Mouse (Mus musculus) ES-E14 (cell line): ENCODE measurements around the gene Armc6. TPM values are rescaled to one million over a fixed set of nuclear protein-coding genes. Genes with fewer than 3 reads are reported as not detected.
"Not testable (repeated sequence)": the region's sequence is repeated elsewhere in the genome, so short reads cannot be mapped to it uniquely, and the experiment has no call there.

ENCODE experiments used
- DNase-seq: peaks from one replicate; pipeline ENCODE4 v3.0.0-alpha.2; 2013; ENCODE audit warnings: low read depth, low spot score
- H3K27ac ChIP-seq: 2 replicates; pipeline ENCODE4 v1.5.1; 2012; ENCODE audit warnings: low read depth, mild to moderate bottlenecking, low read length, moderate library complexity, mixed read lengths; ENCODE audit not compliant: poor library complexity, insufficient read depth, severe bottlenecking
- H3K36me3 ChIP-seq: 2 replicates; pipeline ENCODE4 v1.6.1; 2012; ENCODE audit warnings: mild to moderate bottlenecking, low read length, moderate library complexity, mixed read lengths; ENCODE audit not compliant: control insufficient read depth, poor library complexity, insufficient read depth, severe bottlenecking
- H3K4me1 ChIP-seq, 2 experiments: fragments of 150-350 bp in 1 of 2; sonication (generic) in 1 of 2; 2 replicates each; pipeline ENCODE4 v1.6.1; 2012; ENCODE audit warnings: low read length in 2 of 2, mild to moderate bottlenecking in 1 of 2, mixed read lengths in 1 of 2; ENCODE audit not compliant: control insufficient read depth in 2 of 2, insufficient read depth in 2 of 2, poor library complexity in 1 of 2
- H3K4me3 ChIP-seq, 2 experiments: fragments of 150-350 bp in 1 of 2; sonication (generic) in 1 of 2; 2 replicates each; pipeline ENCODE4 v1.5.1; 2012; ENCODE audit warnings: low read length in 2 of 2, low read depth in 1 of 2, mild to moderate bottlenecking in 1 of 2, mixed read lengths in 1 of 2; ENCODE audit not compliant: insufficient read depth in 1 of 2, poor library complexity in 1 of 2, severe bottlenecking in 1 of 2
- H3K9ac ChIP-seq: 2 replicates; pipeline ENCODE4 v1.6.1; 2012; ENCODE audit warnings: low read depth, mild to moderate bottlenecking, low read length, mixed read lengths; ENCODE audit not compliant: poor library complexity, insufficient read depth, severe bottlenecking
- H3K9me3 ChIP-seq: fragments of 150-350 bp; sonication (generic); 2 replicates; pipeline ENCODE4 v1.6.1; 2012; ENCODE audit warnings: low read depth, mild to moderate bottlenecking, low read length; ENCODE audit not compliant: control insufficient read depth, insufficient read depth
- CHD2 ChIP-seq: IDR thresholded peaks from 2 replicates; pipeline ENCODE4 v1.6.1; 2014; ENCODE audit warnings: mild to moderate bottlenecking, low read depth, low read length, inconsistent platforms
- HCFC1 ChIP-seq: IDR thresholded peaks from 2 replicates; pipeline ENCODE4 v1.6.1; 2012; ENCODE audit warnings: low read length, inconsistent platforms, borderline replicate concordance; ENCODE audit not compliant: insufficient read depth
- MAFK ChIP-seq: IDR thresholded peaks from 2 replicates; pipeline ENCODE4 v1.6.1; 2014; ENCODE audit warnings: mild to moderate bottlenecking, low read depth, low read length, inconsistent platforms; ENCODE audit not compliant: insufficient read depth
- ZC3H11A ChIP-seq: IDR thresholded peaks from 2 replicates; pipeline ENCODE4 v1.6.1; 2012; ENCODE audit warnings: low read depth, mild to moderate bottlenecking, inconsistent platforms, low read length, borderline replicate concordance
- ZNF384 ChIP-seq: IDR thresholded peaks from 2 replicates; pipeline ENCODE4 v1.6.1; 2012; ENCODE audit warnings: low read depth, low read length, inconsistent platforms
- in situ Hi-C, 2 experiments: fragments of 600-800 bp; cut with MboI; formaldehyde crosslinking; loops; one replicate each; pipeline ENCODE4 v1.15.1; 2025; ENCODE audit warnings: low sequenced_read_pairs in 2 of 2, inconsistent platforms in 1 of 2; ENCODE audit not compliant: unreplicated experiment in 2 of 2
- total RNA-seq: library from RNA; depleted of rRNA; stranded (reverse); fragments of 300-350 nt; gene quantifications from 2 replicates; pipeline ENCODE4 v1.2.3, GENCODE M21; 2012

Armc6 gene
- total RNA-seq, 1 experiment = 61.8 TPM

DNA sequence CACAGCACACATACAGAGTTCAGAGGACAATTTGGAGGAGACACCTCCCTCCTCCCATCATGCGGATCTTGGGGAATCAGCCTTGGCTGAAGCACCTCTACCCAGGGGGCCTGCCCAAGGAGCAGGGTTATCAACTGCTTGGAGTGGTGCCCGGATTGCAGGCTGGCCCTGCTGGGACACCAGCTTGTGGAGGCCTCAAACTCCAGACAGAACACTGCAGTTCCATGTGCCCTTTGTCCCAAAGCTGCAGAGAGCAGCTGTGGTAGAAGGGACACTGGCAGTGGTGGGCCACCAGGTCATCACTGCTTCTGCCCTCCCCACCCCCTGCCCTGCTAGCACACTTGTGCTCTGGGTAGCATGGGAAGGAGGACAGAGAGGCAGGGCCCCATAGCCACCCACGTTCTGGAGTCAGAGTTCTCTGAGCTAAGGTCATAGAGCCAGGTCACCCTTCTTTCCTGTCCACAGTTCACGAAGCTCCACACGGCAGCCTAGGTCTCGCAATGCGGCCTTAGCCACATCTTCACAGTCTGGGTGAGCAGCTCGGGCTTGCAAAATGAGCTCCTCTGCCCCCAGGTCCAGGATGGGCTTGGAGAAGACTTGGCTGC lies 13.9 kb downstream of the Armc6 start:
- DNase-seq = no peak
- Histone ChIP-seq H3K36me3 (peaks cover 21% of the 10 kb centered on the region; the same call in 1 of the 2 replicates), H3K27ac (no peak overlapping the region), H3K9me3 (no peaks in the 10 kb centered on the region), H3K4me1 (peaks cover 0 to 5% of the 10 kb centered on the region in 2 experiments; a peak in 1 of 4 replicates), H3K4me3 (no peak overlapping the region), H3K9ac (no peak overlapping the region)
- TF ChIP-seq ZC3H11A (no peak), ZNF384 (no peak), HCFC1 (no peak), CHD2 (no peak), MAFK (no peak)
- in situ Hi-C loops = no loop called here

DNA sequence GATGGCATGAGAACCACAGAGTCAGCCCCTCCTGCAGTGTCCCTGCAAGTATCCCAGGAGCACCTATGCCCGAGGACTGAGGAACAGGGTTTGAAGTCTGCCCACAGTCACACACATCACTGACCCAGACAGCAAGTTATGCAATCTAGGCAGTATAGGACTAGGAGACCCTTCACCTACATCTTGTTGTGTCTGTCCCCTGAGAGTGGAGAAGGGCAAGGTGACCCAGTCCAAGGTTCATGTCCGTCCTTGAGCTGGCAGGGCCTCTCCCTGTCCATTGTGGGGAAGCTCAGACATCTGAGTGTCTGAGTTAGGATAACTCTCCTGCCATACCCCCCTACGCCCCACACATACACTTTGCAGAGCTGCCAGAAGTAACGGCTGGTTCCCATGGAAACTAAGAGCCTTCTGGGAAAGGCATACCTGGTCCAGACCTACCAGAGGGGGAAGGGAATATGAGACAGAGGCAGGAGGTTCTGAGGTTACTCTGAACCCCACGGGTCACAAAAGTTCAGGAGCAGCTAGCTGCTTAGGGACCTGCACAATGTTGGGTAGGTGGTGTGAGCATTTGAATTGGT lies 15.1 kb downstream of the Armc6 start:
- in situ Hi-C loops = no loop called here

DNA sequence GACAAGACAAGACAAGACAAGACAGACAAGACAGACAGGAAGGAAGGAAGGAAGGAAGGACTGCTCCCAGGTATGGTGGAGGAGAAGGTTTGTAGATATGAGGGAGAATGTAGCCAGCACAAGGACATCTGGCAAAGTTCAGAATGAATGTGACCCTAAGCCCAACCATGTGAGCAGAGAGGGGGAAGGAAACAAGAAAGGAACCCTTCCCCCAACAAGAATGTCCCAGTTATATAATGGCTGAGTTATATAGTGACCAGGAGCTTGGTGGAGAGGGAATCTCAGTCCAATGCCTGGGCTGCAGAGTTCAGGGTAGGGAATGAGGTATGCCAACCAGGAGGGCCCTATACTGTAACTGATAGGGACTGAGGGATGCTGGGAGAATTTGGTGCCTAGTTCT lies 16.8 kb downstream of the Armc6 start:
- H3K9me3 ChIP-seq = no peaks in the 10 kb centered on the region
- in situ Hi-C loops = no loop called here
- no peak for DNase-seq
- H3K4me1 ChIP-seq = peaks cover 2 to 5% of the 10 kb centered on the region in 2 experiments; a peak in 1 of 4 replicates
- no peak overlapping the region for H3K4me3 ChIP-seq
- TF ChIP-seq ZNF384 = no peak
- TF ChIP-seq ZC3H11A = no peak
- no peak for TF ChIP-seq HCFC1
- TF ChIP-seq MAFK = no peak
- no peak for TF ChIP-seq CHD2
- no peak overlapping the region for H3K27ac ChIP-seq
- H3K36me3 ChIP-seq = peaks cover 12% of the 10 kb centered on the region; the same call in 1 of the 2 replicates
- no peak overlapping the region for H3K9ac ChIP-seq

More for the DNA sequence above, 15.1 kb downstream of the Armc6 start:
- no peak for TF ChIP-seq MAFK
- TF ChIP-seq HCFC1 = no peak
- no peak for TF ChIP-seq ZC3H11A
- no peak for TF ChIP-seq ZNF384
- no peak for TF ChIP-seq CHD2
- Histone ChIP-seq H3K27ac (no peak overlapping the region), H3K9me3 (no peaks in the 10 kb centered on the region), H3K4me1 (peaks cover 0 to 5% of the 10 kb centered on the region in 2 experiments; a peak in 1 of 4 replicates), H3K4me3 (no peak overlapping the region), H3K36me3 (peaks cover 15% of the 10 kb centered on the region; the same call in 1 of the 2 replicates), H3K9ac (no peak overlapping the region)
- no peak for DNase-seq

DNA sequence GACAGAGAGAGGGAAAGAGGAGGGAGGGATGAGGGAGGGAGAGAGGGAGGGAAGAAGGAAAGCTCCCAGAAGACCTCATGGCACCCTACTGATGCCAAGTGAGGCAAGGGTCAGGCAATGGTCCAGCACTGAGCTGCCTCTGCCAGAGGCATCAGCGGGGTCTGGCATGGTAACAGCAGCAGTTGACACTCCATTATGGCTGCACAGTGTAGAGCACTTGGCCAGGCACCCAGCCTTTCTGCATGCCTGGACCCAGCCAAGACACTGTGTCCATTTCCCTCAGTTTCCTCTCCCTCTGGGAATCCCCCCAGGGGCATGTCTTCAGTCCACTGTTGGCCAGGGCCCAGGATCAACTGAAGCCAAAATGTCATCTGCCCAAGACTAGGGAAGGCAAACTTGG lies 17.7 kb downstream of the Armc6 start:
- H3K9ac ChIP-seq = no peak overlapping the region
- H3K9me3 ChIP-seq = no peaks in the 10 kb centered on the region
- DNase-seq = no peak
- in situ Hi-C loops = no loop called here
- peaks cover 3 to 5% of the 10 kb centered on the region in 2 experiments; a peak in 1 of 4 replicates for H3K4me1 ChIP-seq
- TF ChIP-seq HCFC1 = no peak
- no peak for TF ChIP-seq ZC3H11A
- H3K36me3 ChIP-seq = peaks cover 5% of the 10 kb centered on the region; the same call in 1 of the 2 replicates
- no peak overlapping the region for H3K27ac ChIP-seq
- H3K4me3 ChIP-seq = no peak overlapping the region

DNA sequence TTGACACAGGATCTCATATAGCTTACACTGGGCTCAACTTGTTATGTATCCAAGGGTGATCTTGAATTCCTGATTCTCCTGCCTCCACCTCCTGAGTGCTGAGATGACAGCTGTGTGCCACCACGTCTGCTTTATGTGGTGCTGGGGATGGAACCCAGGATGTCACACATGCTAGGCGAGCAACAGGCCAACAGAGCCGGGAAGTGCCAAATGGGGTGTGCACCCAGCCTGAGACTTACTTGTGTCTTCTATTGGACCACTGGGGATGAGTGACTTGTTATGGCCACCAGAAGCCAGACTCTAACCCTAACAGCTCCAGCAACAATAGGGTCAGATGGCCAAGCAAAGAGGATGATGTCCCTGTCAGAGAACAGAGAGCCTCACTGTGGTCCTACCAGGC lies 18.1 kb downstream of the Armc6 start:
- H3K27ac ChIP-seq, H3K4me1 ChIP-seq, H3K36me3 ChIP-seq, H3K9me3 ChIP-seq, H3K9ac ChIP-seq, H3K4me3 ChIP-seq, DNase-seq, in situ Hi-C loops: not testable (repeated sequence)
